Mouse (Mus musculus) spleen, adult 2 months (tissue): ENCODE measurements at regions not wholly inside any gene's neighbourhood (a gene's known extent, or its start where the extent isn't known, plus 50 kb on each side); places are given as distances from the start of the nearest gene placed in this dataset.

Experiments used
- CTCF ChIP-seq: fragments of 200-500 bp; IDR thresholded peaks from 2 replicates; pipeline ENCODE4 v1.5.1; 2011; ENCODE audit warnings: mild to moderate bottlenecking, inconsistent platforms; ENCODE audit not compliant: insufficient read depth, insufficient read length, insufficient replicate concordance; ENCODE audit errors: extremely low read depth
- POLR2A ChIP-seq: fragments of 200-500 bp; IDR thresholded peaks from 2 replicates; pipeline ENCODE4 v1.6.1; 2011; ENCODE audit warnings: low read depth, low read length, inconsistent platforms

- TF ChIP-seq CTCF = no peak
- no peak for TF ChIP-seq POLR2A
Observed at GRCm38 (mm10) chr19:44651605-44652004, 89.0 kb downstream of the Hif1an start.
